Mouse (Mus musculus): Measurements from ENCODE around the gene Mxd4. TPM values are rescaled to one million over a fixed set of nuclear protein-coding genes. Genes with fewer than 3 reads are reported as not detected.

Gene Mxd4
- total and polyA plus RNA-seq, 2 experiments, result 43.6 to 125 TPM

GRCm38 (mm10) chr5:34175403-34175694, 12.2 kb downstream of the Mxd4 start:
- Histone ChIP-seq H3K27me3 (ENCODE audit: control insufficient read depth, insufficient read depth, low read length) (no peaks in the 10 kb centered on the region), H3K4me1 (ENCODE audit: control insufficient read depth, insufficient read depth, low read length) (no peaks in the 10 kb centered on the region), H3K27ac (replicated peaks; ENCODE audit: insufficient read depth, low read depth, low read length) (no peak overlapping the region), H3K36me3 (ENCODE audit: control insufficient read depth, insufficient read depth, low read length) (peaks cover 22% of the 10 kb centered on the region), H3K79me2 (ENCODE audit: control insufficient read depth, insufficient read depth, low read length) (no peaks in the 10 kb centered on the region), H3K4me3 (ENCODE audit: insufficient read depth, low read depth, low read length) (no peak overlapping the region), H3K9ac (ENCODE audit: low read depth, low read length) (no peak overlapping the region)
- no peak for DNase-seq (ENCODE audit: extremely low read depth, low read depth, low spot score)
- TF ChIP-seq CTCF (IDR thresholded peaks at IDR 0.05; ENCODE audit: low read depth, low read length), result no peak
- no peak for TF ChIP-seq POLR2A (IDR thresholded peaks at IDR 0.05; ENCODE audit: extremely low read depth, insufficient read depth, low read length)
- WGBS, result 82% methylated on average over 5 of the region's 5 CpGs

GRCm38 (mm10) chr5:34174550-34175402, 12.7 kb downstream of the Mxd4 start:
- no peak for DNase-seq (ENCODE audit: extremely low read depth, low read depth, low spot score)
- no peaks in the 10 kb centered on the region for H3K79me2 ChIP-seq (ENCODE audit: control insufficient read depth, insufficient read depth, low read length)
- H3K9ac ChIP-seq (ENCODE audit: low read depth, low read length), result no peak overlapping the region
- H3K4me3 ChIP-seq (ENCODE audit: insufficient read depth, low read depth, low read length), result no peak overlapping the region
- no peak for TF ChIP-seq POLR2A (IDR thresholded peaks at IDR 0.05; ENCODE audit: extremely low read depth, insufficient read depth, low read length)
- no peaks in the 10 kb centered on the region for H3K27me3 ChIP-seq (ENCODE audit: control insufficient read depth, insufficient read depth, low read length)
- H3K36me3 ChIP-seq (ENCODE audit: control insufficient read depth, insufficient read depth, low read length), result peaks cover 22% of the 10 kb centered on the region
- peaks cover 3% of the 10 kb centered on the region; the same call in 1 of the 2 replicates for H3K4me1 ChIP-seq (ENCODE audit: control insufficient read depth, insufficient read depth, low read length)
- H3K27ac ChIP-seq (replicated peaks; ENCODE audit: insufficient read depth, low read depth, low read length), result no peak overlapping the region
- WGBS, result 69% methylated on average over 5 of the region's 5 CpGs

GRCm38 (mm10) chr5:34174021-34174420, 13.5 kb downstream of the Mxd4 start:
- Histone ChIP-seq H3K27me3 (ENCODE audit: control insufficient read depth, insufficient read depth, low read length) (no peaks in the 10 kb centered on the region), H3K27ac (replicated peaks; ENCODE audit: insufficient read depth, low read depth, low read length) (no peak overlapping the region), H3K9ac (ENCODE audit: low read depth, low read length) (no peak overlapping the region), H3K4me3 (ENCODE audit: insufficient read depth, low read depth, low read length) (no peak overlapping the region), H3K4me1 (ENCODE audit: control insufficient read depth, insufficient read depth, low read length) (peaks cover 3% of the 10 kb centered on the region; the same call in 1 of the 2 replicates), H3K79me2 (ENCODE audit: control insufficient read depth, insufficient read depth, low read length) (no peaks in the 10 kb centered on the region), H3K36me3 (ENCODE audit: control insufficient read depth, insufficient read depth, low read length) (peaks cover 20% of the 10 kb centered on the region)
- TF ChIP-seq POLR2A (IDR thresholded peaks at IDR 0.05; ENCODE audit: extremely low read depth, insufficient read depth, low read length) (no peak), CTCF (IDR thresholded peaks at IDR 0.05; ENCODE audit: low read depth, low read length) (no peak)
- no peak for DNase-seq (ENCODE audit: extremely low read depth, low read depth, low spot score)
- 86% methylated on average over 2 of the region's 2 CpGs for WGBS

GRCm38 (mm10) chr5:34170726-34171125, 16.8 kb downstream of the Mxd4 start:
- no peak for TF ChIP-seq POLR2A (IDR thresholded peaks at IDR 0.05; ENCODE audit: extremely low read depth, insufficient read depth, low read length)
- TF ChIP-seq CTCF (IDR thresholded peaks at IDR 0.05; ENCODE audit: low read depth, low read length), result no peak
- H3K27me3 ChIP-seq (ENCODE audit: control insufficient read depth, insufficient read depth, low read length), result no peaks in the 10 kb centered on the region
- peak; percentile 37 for DNase-seq (ENCODE audit: extremely low read depth, low read depth, low spot score)
- H3K9ac ChIP-seq (ENCODE audit: low read depth, low read length), result no peak overlapping the region
- H3K4me1 ChIP-seq (ENCODE audit: control insufficient read depth, insufficient read depth, low read length), result peaks cover 4% of the 10 kb centered on the region; the same call in 1 of the 2 replicates
- 71% methylated on average over 4 of the region's 4 CpGs for WGBS
- H3K79me2 ChIP-seq (ENCODE audit: control insufficient read depth, insufficient read depth, low read length), result no peaks in the 10 kb centered on the region; the same call in 1 of the 2 replicates
- H3K36me3 ChIP-seq (ENCODE audit: control insufficient read depth, insufficient read depth, low read length), result peaks cover 4% of the 10 kb centered on the region; the same call in 1 of the 2 replicates
- H3K4me3 ChIP-seq (ENCODE audit: insufficient read depth, low read depth, low read length), result no peak overlapping the region
- H3K27ac ChIP-seq (replicated peaks; ENCODE audit: insufficient read depth, low read depth, low read length), result peak overlapping the region; percentile 88

- H3K4me3 ChIP-seq (ENCODE audit: insufficient read depth, low read depth, low read length), result peak overlapping the region; percentile 48
- H3K27ac ChIP-seq (replicated peaks; ENCODE audit: insufficient read depth, low read depth, low read length), result peak overlapping the region; percentile 89
- peaks cover 3% of the 10 kb centered on the region; the same call in 1 of the 2 replicates for H3K36me3 ChIP-seq (ENCODE audit: control insufficient read depth, insufficient read depth, low read length)
- WGBS, result 80% methylated on average over 3 of the region's 3 CpGs
- TF ChIP-seq CTCF (IDR thresholded peaks at IDR 0.05; ENCODE audit: low read depth, low read length) (no peak), POLR2A (IDR thresholded peaks at IDR 0.05; ENCODE audit: extremely low read depth, insufficient read depth, low read length) (no peak)
- no peaks in the 10 kb centered on the region for H3K27me3 ChIP-seq (ENCODE audit: control insufficient read depth, insufficient read depth, low read length)
- peak overlapping the region; percentile 75; the same call in 1 of the 2 replicates for H3K9ac ChIP-seq (ENCODE audit: low read depth, low read length)
- no peaks in the 10 kb centered on the region; the same call in 1 of the 2 replicates for H3K79me2 ChIP-seq (ENCODE audit: control insufficient read depth, insufficient read depth, low read length)
- peaks cover 4% of the 10 kb centered on the region; the same call in 1 of the 2 replicates for H3K4me1 ChIP-seq (ENCODE audit: control insufficient read depth, insufficient read depth, low read length)
- no peak for DNase-seq (ENCODE audit: extremely low read depth, low read depth, low spot score)
Measured at GRCm38 (mm10) chr5:34169954-34170353, 17.6 kb downstream of the Mxd4 start.

All from liver, adult 2 months (tissue).